Mouse (Mus musculus): ENCODE data around the gene Gm2310. TPM values are rescaled to one million over a fixed set of nuclear protein-coding genes. Genes with fewer than 3 reads are reported as not detected.
"Not testable (repeated sequence)": the region's sequence is repeated elsewhere in the genome, so short reads cannot be mapped to it uniquely, and the experiment has no call there.

The Gm2310 gene
- not detected for total RNA-seq (2018; cell fraction: chromatin; rRNA removed)
- not detected for total RNA-seq (2018; cell fraction: cytosol; rRNA removed)
- total RNA-seq (2018; cell fraction: nucleus; rRNA removed), result not detected
- polyA plus RNA-seq (2018), result not detected in 3 replicates

GRCm38 (mm10) chr15:8519853-8520252 lies at the start of gene Gm2310:
Gene Gm2310 (minus strand): TSS chr15:8519953.
- H3K4me3 ChIP-seq (ENCODE audit: inconsistent target); H3K27ac ChIP-seq; H3K79me2 ChIP-seq (ENCODE audit: inconsistent target); H3K36me3 ChIP-seq (ENCODE audit: inconsistent target): not testable (repeated sequence)

GRCm38 (mm10) chr15:8568645-8569528 lies 49.1 kb upstream of the Gm2310 start:
- WGBS (ENCODE audit: missing documents), result under 1% methylated on average over 60 of the region's 61 CpGs
- Histone ChIP-seq H3K27ac (no peak overlapping the region), H3K4me3 (ENCODE audit: inconsistent target) (peak overlapping the region; percentile 67), H3K79me2 (ENCODE audit: inconsistent target) (no peaks in the 10 kb centered on the region), H3K36me3 (ENCODE audit: inconsistent target) (no peaks in the 10 kb centered on the region)

- Histone ChIP-seq H3K4me3 (ENCODE audit: inconsistent target) (peak overlapping the region; percentile 67; the same call in 1 of the 2 replicates), H3K36me3 (ENCODE audit: inconsistent target) (no peaks in the 10 kb centered on the region), H3K79me2 (ENCODE audit: inconsistent target) (no peaks in the 10 kb centered on the region), H3K27ac (no peak overlapping the region)
- 11% methylated on average over 7 of the region's 7 CpGs for WGBS (ENCODE audit: missing documents)
These were observed 48.5 kb upstream of the Gm2310 start for GRCm38 (mm10) chr15:8568286-8568644.

GRCm38 (mm10) chr15:8565416-8565815 lies 45.7 kb upstream of the Gm2310 start:
- Histone ChIP-seq H3K79me2 (ENCODE audit: inconsistent target) (no peaks in the 10 kb centered on the region), H3K4me3 (ENCODE audit: inconsistent target) (no peak overlapping the region), H3K27ac (no peak overlapping the region), H3K36me3 (ENCODE audit: inconsistent target) (no peaks in the 10 kb centered on the region)
- 87% methylated on average over 6 of the region's 6 CpGs for WGBS (ENCODE audit: missing documents)

DNA sequence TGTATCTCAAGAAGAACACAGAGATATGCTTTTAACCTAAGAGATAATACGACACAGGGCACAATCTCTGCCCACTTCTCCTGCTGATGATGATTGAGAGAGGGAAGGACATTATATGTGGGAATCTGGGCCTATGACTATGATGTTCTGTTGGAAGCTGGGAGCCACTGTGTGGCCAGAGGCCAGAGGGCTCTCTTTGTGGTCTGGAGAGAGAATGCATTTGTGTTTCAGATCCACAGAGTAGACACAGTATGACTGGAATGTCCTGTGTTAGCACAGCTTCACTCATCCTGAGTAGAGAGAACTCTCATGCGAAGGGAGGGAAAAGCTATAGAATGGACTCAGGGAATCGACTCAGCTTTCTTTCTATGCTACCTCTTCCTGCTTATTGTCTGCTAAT lies 44.6 kb upstream of the Gm2310 start:
- WGBS (ENCODE audit: missing documents), result 89% methylated on average over 3 of the region's 3 CpGs
- Histone ChIP-seq H3K27ac (no peak overlapping the region), H3K36me3 (ENCODE audit: inconsistent target) (no peaks in the 10 kb centered on the region), H3K79me2 (ENCODE audit: inconsistent target) (no peaks in the 10 kb centered on the region), H3K4me3 (ENCODE audit: inconsistent target) (no peak overlapping the region)

DNA sequence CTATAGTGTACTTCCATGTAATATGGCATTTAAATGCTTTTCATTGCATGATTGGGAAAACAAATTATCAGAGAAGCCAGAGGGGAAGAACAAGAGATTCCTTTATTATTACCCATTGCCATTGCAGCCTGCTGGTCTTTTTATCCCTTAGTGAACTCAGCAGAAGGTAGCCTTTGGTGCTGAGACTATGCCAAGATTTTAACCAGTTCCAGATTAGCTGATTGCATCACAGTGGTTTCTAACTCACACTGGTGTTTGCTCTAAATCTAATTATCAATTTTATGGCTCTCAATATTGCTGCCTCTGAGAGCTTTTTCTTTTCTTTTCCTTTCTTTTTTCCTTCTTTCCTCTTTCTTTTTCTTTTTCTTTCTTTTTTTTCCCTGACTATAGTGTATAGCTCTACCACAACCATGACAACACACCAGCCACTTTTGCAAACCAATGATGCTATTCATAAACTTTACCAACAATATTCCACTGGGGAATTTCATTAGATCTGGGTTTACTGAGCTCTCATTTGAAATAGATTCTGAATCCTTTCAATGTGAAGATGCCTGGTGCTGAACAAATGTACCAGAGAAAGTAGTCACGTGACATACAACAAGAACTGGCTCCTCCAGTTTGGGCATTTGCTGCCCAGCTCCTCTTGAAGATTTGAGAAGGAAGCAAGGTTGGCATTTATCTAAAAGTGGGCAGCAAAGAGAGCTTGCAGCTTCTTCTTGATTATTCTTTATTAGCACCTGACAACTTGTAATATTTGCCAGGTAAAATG lies 43.9 kb upstream of the Gm2310 start:
- no peak overlapping the region for H3K27ac ChIP-seq
- H3K79me2 ChIP-seq (ENCODE audit: inconsistent target), result no peaks in the 10 kb centered on the region
- 100% methylated on average over 1 of the region's 1 CpGs for WGBS (ENCODE audit: missing documents)
- H3K36me3 ChIP-seq (ENCODE audit: inconsistent target), result no peaks in the 10 kb centered on the region
- H3K4me3 ChIP-seq (ENCODE audit: inconsistent target), result no peak overlapping the region

DNA sequence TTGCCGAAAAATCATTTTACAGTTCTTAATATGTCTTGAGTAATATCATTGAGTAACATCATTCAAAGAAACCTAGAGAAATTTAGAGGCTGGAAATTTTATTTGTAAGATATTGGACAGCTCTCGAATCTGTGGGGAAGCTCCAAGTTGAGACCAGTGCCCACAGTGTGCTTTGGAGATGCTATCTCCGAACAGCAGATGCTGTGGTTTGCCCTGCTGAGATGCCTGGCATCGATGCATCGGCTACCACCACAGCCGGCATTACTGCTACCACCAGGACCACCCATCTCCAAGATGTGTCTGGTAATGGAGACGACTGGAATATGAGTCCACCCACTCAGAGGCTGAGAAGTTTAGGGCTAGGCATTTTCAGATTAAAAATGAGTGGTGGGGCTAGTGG lies 43.0 kb upstream of the Gm2310 start:
- H3K79me2 ChIP-seq (ENCODE audit: inconsistent target), result no peaks in the 10 kb centered on the region
- WGBS (ENCODE audit: missing documents), result 36% methylated on average over 7 of the region's 7 CpGs
- no peak overlapping the region for H3K27ac ChIP-seq
- no peak overlapping the region for H3K4me3 ChIP-seq (ENCODE audit: inconsistent target)
- H3K36me3 ChIP-seq (ENCODE audit: inconsistent target), result no peaks in the 10 kb centered on the region

GRCm38 (mm10) chr15:8531201-8531600 lies 11.4 kb upstream of the Gm2310 start:
- H3K27ac ChIP-seq, result no peak overlapping the region
- no peak overlapping the region for H3K4me3 ChIP-seq (ENCODE audit: inconsistent target)
- no peaks in the 10 kb centered on the region for H3K79me2 ChIP-seq (ENCODE audit: inconsistent target)
- WGBS (ENCODE audit: missing documents), result 93% methylated on average over 5 of the region's 5 CpGs
- no peaks in the 10 kb centered on the region for H3K36me3 ChIP-seq (ENCODE audit: inconsistent target)

- no peaks in the 10 kb centered on the region for H3K79me2 ChIP-seq (ENCODE audit: inconsistent target)
- H3K4me3 ChIP-seq (ENCODE audit: inconsistent target), result no peak overlapping the region
- WGBS (ENCODE audit: missing documents), result 97% methylated on average over 5 of the region's 5 CpGs
- no peak overlapping the region for H3K27ac ChIP-seq
- no peaks in the 10 kb centered on the region for H3K36me3 ChIP-seq (ENCODE audit: inconsistent target)
These were observed 6.8 kb downstream of the Gm2310 start for GRCm38 (mm10) chr15:8512957-8513356.

GRCm38 (mm10) chr15:8511861-8512260 lies 7.9 kb downstream of the Gm2310 start:
- no peaks in the 10 kb centered on the region for H3K79me2 ChIP-seq (ENCODE audit: inconsistent target)
- H3K4me3 ChIP-seq (ENCODE audit: inconsistent target), result peak overlapping the region; percentile 15; the same call in 1 of the 2 replicates
- 3% methylated on average over 9 of the region's 9 CpGs for WGBS (ENCODE audit: missing documents)
- H3K27ac ChIP-seq, result peak overlapping the region; percentile 40
- H3K36me3 ChIP-seq (ENCODE audit: inconsistent target), result no peaks in the 10 kb centered on the region

DNA sequence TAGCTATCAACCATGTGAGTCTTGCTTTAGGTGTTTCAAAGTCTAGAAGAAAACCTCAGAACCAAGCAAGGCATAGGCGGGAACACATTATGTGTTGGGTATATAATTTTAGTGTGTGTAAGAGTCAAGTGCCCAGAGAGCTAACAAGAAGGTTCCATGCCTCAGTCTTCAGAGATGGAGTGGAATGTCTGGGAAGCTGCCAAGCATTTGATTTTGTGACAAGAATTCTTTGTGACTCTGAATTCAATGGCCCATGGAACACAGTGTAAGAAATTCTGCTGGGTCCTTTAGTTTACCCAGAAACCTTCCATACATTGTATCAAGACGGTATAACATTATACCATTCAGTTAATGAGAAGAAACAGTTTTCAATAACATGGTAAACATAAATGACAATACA lies 17.3 kb downstream of the Gm2310 start:
- H3K27ac ChIP-seq, result no peak overlapping the region
- H3K79me2 ChIP-seq (ENCODE audit: inconsistent target), result no peaks in the 10 kb centered on the region
- H3K36me3 ChIP-seq (ENCODE audit: inconsistent target), result no peaks in the 10 kb centered on the region
- WGBS (ENCODE audit: missing documents), result 100% methylated on average over 2 of the region's 2 CpGs
- H3K4me3 ChIP-seq (ENCODE audit: inconsistent target), result no peak overlapping the region

GRCm38 (mm10) chr15:8485261-8485660 lies 34.5 kb downstream of the Gm2310 start:
- H3K79me2 ChIP-seq (ENCODE audit: inconsistent target), result no peaks in the 10 kb centered on the region
- 96% methylated on average over 6 of the region's 6 CpGs for WGBS (ENCODE audit: missing documents)
- no peak overlapping the region for H3K27ac ChIP-seq
- H3K36me3 ChIP-seq (ENCODE audit: inconsistent target), result no peaks in the 10 kb centered on the region
- H3K4me3 ChIP-seq (ENCODE audit: inconsistent target), result no peak overlapping the region

DNA sequence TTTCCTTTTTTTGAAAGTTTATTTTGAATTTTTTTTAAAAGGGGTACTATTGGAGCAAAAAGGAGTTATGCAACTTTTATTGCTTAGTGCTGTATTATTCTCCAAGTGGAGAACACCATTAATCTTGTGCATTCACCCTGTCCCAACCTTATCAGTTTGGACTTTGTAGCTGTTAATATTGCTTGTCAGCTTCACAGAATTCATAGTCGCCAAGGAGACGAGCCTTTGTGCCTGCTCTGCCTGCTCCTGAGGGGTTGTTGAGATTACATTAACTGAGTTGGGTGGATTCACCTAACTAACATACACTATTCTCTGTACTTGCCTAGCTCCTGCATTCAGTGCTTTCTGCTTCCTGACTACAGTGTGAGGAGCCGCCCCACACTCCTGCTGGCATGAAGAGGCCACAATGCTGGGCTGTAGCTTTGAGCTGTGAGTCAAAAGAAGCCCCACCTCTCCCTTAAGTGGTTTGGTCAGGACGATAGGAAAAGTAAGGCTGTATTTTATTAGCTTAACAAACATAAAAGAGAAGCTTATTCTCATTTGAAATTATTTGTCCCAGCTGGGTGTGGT lies 50.7 kb downstream of the Gm2310 start:
- no peak overlapping the region for H3K27ac ChIP-seq
- 95% methylated on average over 4 of the region's 4 CpGs for WGBS (ENCODE audit: missing documents)

More for the DNA sequence above, 50.7 kb downstream of the Gm2310 start:
- Histone ChIP-seq H3K36me3 (ENCODE audit: inconsistent target) (no peaks in the 10 kb centered on the region), H3K79me2 (ENCODE audit: inconsistent target) (no peaks in the 10 kb centered on the region), H3K4me3 (ENCODE audit: inconsistent target) (no peak overlapping the region)

Measured in macrophage (primary cell).